Mouse (Mus musculus) lung, adult 2 months (tissue): ENCODE data around the gene Akr1d1.

ENCODE experiments used
- CTCF ChIP-seq: fragments of 200-500 bp; IDR thresholded peaks from 2 replicates; pipeline ENCODE4 v1.5.1; 2011; ENCODE audit warnings: mild to moderate bottlenecking, low read length, control low read depth; ENCODE audit not compliant: insufficient read depth
- POLR2A ChIP-seq: fragments of 200-500 bp; IDR thresholded peaks from 2 replicates; pipeline ENCODE4 v1.6.1; 2011; ENCODE audit warnings: low read depth, mild to moderate bottlenecking, control low read depth, low read length, borderline replicate concordance; ENCODE audit errors: extremely low read depth

DNA sequence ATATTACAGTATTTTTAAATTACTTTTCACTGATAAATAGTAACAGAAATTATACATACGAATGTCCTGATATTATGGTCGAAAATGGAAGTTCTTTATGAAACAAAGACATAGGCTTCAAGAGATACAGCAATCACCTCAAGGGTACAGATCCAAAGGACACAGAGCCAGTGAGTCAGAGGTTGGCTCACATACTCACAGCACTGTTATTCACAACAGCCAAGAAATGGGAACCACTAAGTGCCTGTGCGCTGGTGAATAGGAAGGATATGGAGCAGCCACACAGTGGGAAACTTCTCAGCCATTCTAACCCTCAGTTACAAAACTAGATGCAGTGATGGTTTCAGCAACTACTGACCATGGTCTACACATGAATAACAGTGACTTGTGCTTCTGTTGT, 37.7 kb upstream of the Akr1d1 start:
- TF ChIP-seq CTCF (no peak), POLR2A (no peak)
